Mouse (Mus musculus): Measurements from ENCODE around the gene Kntc1.
"Not testable (repeated sequence)": the region's sequence is repeated elsewhere in the genome, so short reads cannot be mapped to it uniquely, and the experiment has no call there.

The Kntc1 gene

GRCm38 (mm10) chr5:123749065-123750064 is at the start of gene Kntc1, which contains the start of gene Rsrc2:
TSS of gene Kntc1 (plus strand) at chr5:123749716.
TSS of gene Rsrc2 (minus strand) at chr5:123749414.
- DNase-seq (ENCODE audit: low read depth): peak; percentile 100

GRCm38 (mm10) chr5:123700625-123701024 is 48.9 kb upstream of the Kntc1 start:
- no peak for DNase-seq (ENCODE audit: low read depth)

GRCm38 (mm10) chr5:123708598-123708997 is 40.9 kb upstream of the Kntc1 start:
- no peak for DNase-seq (ENCODE audit: low read depth)

- DNase-seq (ENCODE audit: low read depth): no peak
These were observed 39.9 kb upstream of the Kntc1 start for GRCm38 (mm10) chr5:123709571-123709970.

- DNase-seq (ENCODE audit: low read depth): peak; percentile 75
These were observed 35.7 kb upstream of the Kntc1 start for GRCm38 (mm10) chr5:123713782-123714181.

GRCm38 (mm10) chr5:123714622-123715021 is 34.9 kb upstream of the Kntc1 start:
- peak; percentile 27 for DNase-seq (ENCODE audit: low read depth)

GRCm38 (mm10) chr5:123720328-123721311 is 28.9 kb upstream of the Kntc1 start, which contains the start of gene Zcchc8:
TSS of gene Zcchc8 (minus strand) at chr5:123721100.
- peak; percentile 98 for DNase-seq (ENCODE audit: low read depth)

- not testable (repeated sequence) for DNase-seq (ENCODE audit: low read depth)
These were observed 25.7 kb upstream of the Kntc1 start for GRCm38 (mm10) chr5:123723816-123724215.

GRCm38 (mm10) chr5:123730981-123731380 is 18.5 kb upstream of the Kntc1 start:
- no peak for DNase-seq (ENCODE audit: low read depth)

- DNase-seq (ENCODE audit: low read depth): no peak
These were observed 5.2 kb upstream of the Kntc1 start for GRCm38 (mm10) chr5:123744358-123744757.

GRCm38 (mm10) chr5:123746253-123746652 is 3.3 kb upstream of the Kntc1 start:
- DNase-seq (ENCODE audit: low read depth): peak; percentile 94

GRCm38 (mm10) chr5:123747604-123748003 is 1.9 kb upstream of the Kntc1 start:
- no peak for DNase-seq (ENCODE audit: low read depth)

GRCm38 (mm10) chr5:123748339-123749064 is 1.0 kb upstream of the Kntc1 start:
- no peak for DNase-seq (ENCODE audit: low read depth)

GRCm38 (mm10) chr5:123765506-123765905 is 16.0 kb downstream of the Kntc1 start:
- DNase-seq (ENCODE audit: low read depth): no peak

GRCm38 (mm10) chr5:123766455-123766854 is 16.9 kb downstream of the Kntc1 start:
- DNase-seq (ENCODE audit: low read depth): not testable (repeated sequence)

GRCm38 (mm10) chr5:123773441-123773840 is 23.9 kb downstream of the Kntc1 start:
- DNase-seq (ENCODE audit: low read depth): no peak

GRCm38 (mm10) chr5:123780716-123781115 is 31.2 kb downstream of the Kntc1 start:
- no peak for DNase-seq (ENCODE audit: low read depth)

- DNase-seq (ENCODE audit: low read depth): no peak
These were observed 32.3 kb downstream of the Kntc1 start for GRCm38 (mm10) chr5:123781864-123782263.

- peak; percentile 18 for DNase-seq (ENCODE audit: low read depth)
These were observed 39.5 kb downstream of the Kntc1 start for GRCm38 (mm10) chr5:123788976-123789375.

- no peak for DNase-seq (ENCODE audit: low read depth)
These were observed 43.6 kb downstream of the Kntc1 start for GRCm38 (mm10) chr5:123793081-123793480.

GRCm38 (mm10) chr5:123806334-123806733 is 56.8 kb downstream of the Kntc1 start:
- DNase-seq (ENCODE audit: low read depth): no peak

Measured in 416B (cell line).